Mouse (Mus musculus) E14TG2a.4 (cell line): ENCODE data around the gene Gm21985.

Source experiments
- CTCF ChIP-seq: conservative IDR thresholded peaks from 2 replicates; pipeline ENCODE4 v1.5.1; 2014; ENCODE audit warnings: low read length
- POU5F1 ChIP-seq: IDR thresholded peaks from 2 replicates; pipeline ENCODE4 v1.6.1; 2014; ENCODE audit warnings: low read length, borderline replicate concordance

DNA sequence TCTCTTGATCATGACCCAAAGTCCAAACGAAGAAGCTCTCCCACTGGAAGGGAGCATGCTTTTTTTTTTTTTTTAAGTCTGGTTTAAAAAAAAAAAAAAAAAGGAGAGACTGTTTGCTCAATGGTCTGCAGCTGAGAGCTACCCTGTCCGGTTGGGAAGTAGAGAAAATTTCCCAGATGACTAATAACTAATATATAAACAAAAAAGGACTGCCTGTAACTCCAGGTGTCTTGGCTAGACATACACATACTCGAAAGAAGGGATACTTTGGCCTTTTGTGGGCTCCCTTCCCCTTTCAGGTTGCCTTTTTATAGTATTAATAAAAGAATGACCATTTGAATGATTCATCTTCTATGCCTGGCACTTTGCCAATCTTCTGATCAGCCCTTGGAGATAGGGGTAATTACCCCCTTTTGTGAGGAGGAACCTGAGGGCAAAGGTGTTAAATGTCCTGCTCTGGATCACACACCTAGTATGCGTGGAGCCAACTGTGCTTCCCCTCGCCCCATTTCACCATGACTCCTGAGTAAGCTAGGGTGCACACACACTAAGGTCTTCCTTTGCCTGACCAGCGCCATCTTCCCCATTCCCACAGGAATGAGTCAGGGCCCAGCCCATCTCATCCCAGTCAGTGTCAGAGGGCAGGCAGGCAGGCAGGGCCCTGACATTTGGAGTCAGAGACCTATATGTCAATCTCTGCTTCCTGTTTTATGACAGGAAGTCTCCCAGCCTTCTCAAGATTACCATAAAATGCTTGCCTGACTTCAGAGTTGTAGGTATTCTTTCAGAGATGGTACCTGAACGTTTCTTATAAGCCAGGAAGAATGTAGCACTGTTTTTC, 11.2 kb upstream of the Gm21985 start:
- TF ChIP-seq CTCF (no peak), POU5F1 (no peak)
